9 mouse cellular contexts compared by ENCODE assay signal in the genomic region with DNA sequence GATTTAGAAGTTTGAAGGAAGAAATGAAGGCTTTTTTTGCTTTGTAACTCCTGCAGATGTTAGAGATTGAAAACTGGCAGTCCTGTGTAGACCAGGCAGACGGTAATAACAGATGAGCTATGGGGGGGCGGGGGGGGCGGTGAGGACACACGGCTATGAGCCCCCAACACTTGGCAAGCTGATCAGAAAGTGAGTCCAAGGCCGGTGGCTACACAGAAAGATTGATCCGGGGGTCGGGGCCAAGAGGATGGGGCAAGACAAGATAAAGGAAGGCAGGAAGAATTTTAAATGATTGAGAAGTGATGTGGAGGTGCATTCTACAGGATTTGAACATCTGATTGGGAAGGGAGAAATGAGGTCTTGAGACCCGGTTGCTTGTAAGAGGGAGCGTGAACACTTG. TPM values are rescaled to one million over a fixed set of nuclear protein-coding genes. Genes with fewer than 3 reads are reported as not detected.
A peak's percentile ranks its signal among the peaks of the same experiment; 100 is the strongest.
DNase-seq lines count a peak whose midpoint lies in the region; ATAC-seq and TF ChIP-seq lines count a peak whose summit lies in the region.
"Had no signal": no experiment of that assay in that cellular context is flagged by ENCODE, and none has a peak within 500 bp of the region (broad histone marks: within the 10 kb centered on the region; RNA-seq: fewer than 3 reads in every experiment).

No protein-coding gene starts in this region.

- peak overlapping the region; percentile 88 for H3K9ac ChIP-seq in neural tube, embryonic 11.5 days (ENCODE audit: low read length)
- H3K9ac ChIP-seq in limb, embryonic 15.5 days, result no peak overlapping the region
- peak overlapping the region; percentile 87 for H3K9ac ChIP-seq in stomach, embryonic 16.5 days (ENCODE audit: low read length)

- no peaks in the 10 kb centered on the region for H3K4me1 ChIP-seq in cerebellum, adult 2 months (ENCODE audit: control insufficient read depth, insufficient read depth, low read length)
- H3K4me1 ChIP-seq in neural tube, embryonic 11.5 days (ENCODE audit: control insufficient read depth, insufficient read depth, low read length), result peaks cover 4% of the 10 kb centered on the region; the same call in 1 of the 2 replicates
- H3K4me1 ChIP-seq in limb, embryonic 15.5 days, result peaks cover 12% of the 10 kb centered on the region
- H3K4me1 ChIP-seq in stomach, embryonic 16.5 days (ENCODE audit: control insufficient read depth, insufficient read depth, low read length), result peaks cover 6% of the 10 kb centered on the region; the same call in 1 of the 2 replicates

- no peak for DNase-seq in cerebellum, adult 2 months
- no peak for DNase-seq in cerebellum, adult 11 months
- no peak for DNase-seq in neural tube, embryonic 11.5 days (ENCODE audit: low spot score)
- DNase-seq in neural tube, embryonic 10.5 days (ENCODE audit: extremely low spot score, low spot score), result no peak
- no peak for DNase-seq in left cerebral cortex, postnatal 25 days (ENCODE audit: low spot score in 2 of 2)
- DNase-seq: kidney, postnatal 14 days had no signal

- no peaks in the 10 kb centered on the region for H3K36me3 ChIP-seq in neural tube, embryonic 11.5 days (ENCODE audit: control insufficient read depth, insufficient read depth, low read length)
- H3K36me3 ChIP-seq in limb, embryonic 15.5 days, result no peaks in the 10 kb centered on the region
- H3K36me3 ChIP-seq in stomach, embryonic 16.5 days (ENCODE audit: control insufficient read depth, insufficient read depth, low read length), result no peaks in the 10 kb centered on the region

- no peak for TF ChIP-seq POLR2A in cerebellum, adult 2 months (IDR thresholded peaks at IDR 0.05; ENCODE audit: borderline replicate concordance, insufficient read depth, low read length)

- H3K27ac ChIP-seq in cerebellum, adult 2 months (ENCODE audit: insufficient read depth, low read length), result no peak overlapping the region
- no peak overlapping the region for H3K27ac ChIP-seq in neural tube, embryonic 11.5 days (ENCODE audit: low read depth, low read length)
- peak overlapping the region; percentile 85; the same call in 1 of the 2 replicates for H3K27ac ChIP-seq in limb, embryonic 15.5 days
- no peak overlapping the region for H3K27ac ChIP-seq in stomach, embryonic 16.5 days (ENCODE audit: low read length)

- WGBS in cerebellum, adult 2 months, result 28% methylated on average over 8 of the region's 9 CpGs
- 21% methylated on average over 9 of the region's 9 CpGs for WGBS in neural tube, embryonic 11.5 days
- 19% methylated on average over 9 of the region's 9 CpGs for WGBS in limb, embryonic 15.5 days
- 18% methylated on average over 9 of the region's 9 CpGs for WGBS in stomach, embryonic 16.5 days

- no peak for ATAC-seq in neural tube, embryonic 11.5 days (ENCODE audit: insufficient read depth, low FRiP score, low TSS enrichment)
- no peak for ATAC-seq in limb, embryonic 15.5 days (ENCODE audit: insufficient number of reproducible peaks, low FRiP score, low TSS enrichment, low read depth)
- no peak for ATAC-seq in stomach, embryonic 16.5 days (ENCODE audit: insufficient read depth, low FRiP score)
- no peak for ATAC-seq in megakaryocyte progenitor cell, adult 5-6 weeks (replicated peaks; ENCODE audit: poor library complexity)

- peak overlapping the region; percentile 65 for H3K4me3 ChIP-seq in cerebellum, adult 2 months (replicated peaks; ENCODE audit: insufficient read depth, low read depth, low read length)
- H3K4me3 ChIP-seq in neural tube, embryonic 11.5 days (ENCODE audit: low read depth, low read length), result peak overlapping the region; percentile 88
- H3K4me3 ChIP-seq in limb, embryonic 15.5 days, result peak overlapping the region; percentile 88
- peak overlapping the region; percentile 79 for H3K4me3 ChIP-seq in stomach, embryonic 16.5 days (replicated peaks; ENCODE audit: low read length)

- H3K4me2 ChIP-seq in neural tube, embryonic 11.5 days (ENCODE audit: low read depth), result peak overlapping the region; percentile 74
- H3K4me2 ChIP-seq in limb, embryonic 15.5 days, result peak overlapping the region; percentile 79
- peak overlapping the region; percentile 95 for H3K4me2 ChIP-seq in stomach, embryonic 16.5 days (ENCODE audit: low read depth, low read length)

- no peaks in the 10 kb centered on the region for H3K9me3 ChIP-seq in neural tube, embryonic 11.5 days (ENCODE audit: control insufficient read depth, low read length)
- no peaks in the 10 kb centered on the region for H3K9me3 ChIP-seq in limb, embryonic 15.5 days
- no peaks in the 10 kb centered on the region for H3K9me3 ChIP-seq in stomach, embryonic 16.5 days (replicated peaks; ENCODE audit: control insufficient read depth, low read length)

- intact Hi-C loops in left cerebral cortex, postnatal 25 days (cut with DNase I), result loop anchor here (10.0 kb wide), 1 partner anchor 90 kb away; no protein-coding TSS in a partner anchor

- TF ChIP-seq CTCF in cerebellum, adult 2 months (IDR thresholded peaks at IDR 0.05; ENCODE audit: borderline replicate concordance, insufficient read depth, low read depth, low read length), result no peak

- H3K27me3 ChIP-seq in cerebellum, adult 2 months (ENCODE audit: control insufficient read depth, insufficient read depth, low read length), result no peaks in the 10 kb centered on the region
- H3K27me3 ChIP-seq in neural tube, embryonic 11.5 days (ENCODE audit: control insufficient read depth, insufficient read depth, low read length), result no peaks in the 10 kb centered on the region
- H3K27me3 ChIP-seq in limb, embryonic 15.5 days, result no peaks in the 10 kb centered on the region
- H3K27me3 ChIP-seq in stomach, embryonic 16.5 days (ENCODE audit: control insufficient read depth, insufficient read depth, low read length), result no peaks in the 10 kb centered on the region; the same call in 1 of the 2 replicates

RNA-seq across cellular contexts. Expression of a gene that starts 0.4 kb away (rescaled TPM):
- polyA plus RNA-seq in cerebellum, adult 2 months (2012; rRNA removed), result 27.9 and 30.0 TPM in 2 replicates
- 40.4 and 44.9 TPM in 2 replicates for polyA plus RNA-seq in neural tube, embryonic 11.5 days (2014; fragmentation: Nextera tagmentation; extraction: Ambion mirVana)
- polyA plus RNA-seq in limb, embryonic 15.5 days (2015; fragmentation: Nextera tagmentation; extraction: Ambion mirVana), result 23.8 and 26.4 TPM in 2 replicates
- 14.4 and 17.3 TPM in 2 replicates for polyA plus RNA-seq in stomach, embryonic 16.5 days (2015; fragmentation: Nextera tagmentation; extraction: Ambion mirVana)
- total RNA-seq in megakaryocyte progenitor cell, adult 5-6 weeks (2015), result 10.9 and 11.6 TPM in 2 replicates
- 14.6 and 20.2 TPM in 2 replicates for total RNA-seq in megakaryocyte progenitor cell, adult 5-6 weeks (2017)
- 10 to 100 TPM; 16.8 to 18.3 TPM for total RNA-seq in left cerebral cortex, postnatal 25 days (2021)

RNA-seq across cellular contexts. Expression of a gene that starts 59.6 kb away (rescaled TPM):
- polyA plus RNA-seq in cerebellum, adult 2 months (2012; rRNA removed), result 147 and 154 TPM in 2 replicates
- polyA plus RNA-seq in neural tube, embryonic 11.5 days (2014; fragmentation: Nextera tagmentation; extraction: Ambion mirVana), result 160 and 170 TPM in 2 replicates
- 98.8 and 108 TPM in 2 replicates for polyA plus RNA-seq in limb, embryonic 15.5 days (2015; fragmentation: Nextera tagmentation; extraction: Ambion mirVana)
- 73.7 and 80.1 TPM in 2 replicates for polyA plus RNA-seq in stomach, embryonic 16.5 days (2015; fragmentation: Nextera tagmentation; extraction: Ambion mirVana)
- 52.2 and 57.6 TPM in 2 replicates for total RNA-seq in megakaryocyte progenitor cell, adult 5-6 weeks (2015)
- total RNA-seq in megakaryocyte progenitor cell, adult 5-6 weeks (2017), result 53.0 and 64.7 TPM in 2 replicates
- 100 to 1,000 TPM; 141 TPM for total RNA-seq in left cerebral cortex, postnatal 25 days (2021)
